Mouse (Mus musculus) cerebellum, adult 2 months (tissue): ENCODE results near the gene Clps.

Source experiments
- CTCF ChIP-seq: fragments of 200-500 bp; IDR thresholded peaks from 2 replicates; pipeline ENCODE4 v1.5.1; 2011; ENCODE audit warnings: low read depth, mild to moderate bottlenecking, control low read depth, low read length, moderate library complexity, borderline replicate concordance; ENCODE audit not compliant: insufficient read depth
- POLR2A ChIP-seq: fragments of 200-500 bp; IDR thresholded peaks from 2 replicates; pipeline ENCODE4 v1.6.1; 2011; ENCODE audit warnings: low read length, control low read depth, borderline replicate concordance; ENCODE audit not compliant: insufficient read depth

DNA sequence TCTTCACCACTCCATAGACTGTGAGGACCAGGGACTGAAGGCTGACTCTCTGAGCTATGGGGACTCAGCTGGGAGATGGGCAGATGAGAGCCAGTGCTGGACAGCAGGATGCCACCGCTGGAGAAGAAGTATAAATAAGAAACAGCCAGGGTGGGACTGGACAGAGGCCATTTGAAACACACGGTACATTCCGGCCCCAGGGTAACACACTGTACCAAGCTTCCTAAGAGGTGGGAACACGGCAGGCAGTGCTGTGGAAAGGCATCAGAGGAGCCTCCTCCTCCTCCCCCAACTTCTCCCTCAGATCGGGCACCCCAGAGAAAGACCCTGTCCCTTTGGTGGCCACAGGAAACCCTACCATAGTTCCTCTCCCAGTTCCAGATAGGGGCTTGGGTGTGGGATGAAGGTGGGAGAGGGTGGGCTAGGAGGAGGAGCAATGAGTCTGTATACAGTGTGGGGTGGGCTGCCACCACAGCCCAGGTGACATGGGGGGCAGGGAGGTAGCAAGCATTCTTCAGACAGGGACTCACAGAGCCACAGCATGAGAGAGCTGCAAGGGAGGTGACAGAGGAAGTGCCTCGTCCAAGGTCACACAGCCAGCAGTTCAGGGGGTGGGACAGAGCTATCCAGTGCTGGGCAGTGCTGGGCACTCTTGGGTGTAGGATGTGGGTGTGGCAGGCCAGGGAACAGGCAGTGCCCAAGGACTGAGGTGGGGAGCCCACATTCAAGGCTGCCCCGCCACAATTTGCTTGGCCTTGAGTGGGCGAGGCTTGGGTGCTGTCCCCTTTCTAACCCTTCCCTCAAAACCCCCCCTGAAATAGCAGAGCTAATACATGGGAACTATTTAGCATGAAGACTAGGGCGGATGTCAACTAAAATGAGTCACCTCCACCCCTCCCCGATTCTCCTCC lies 44.9 kb downstream of the Clps start:
- TF ChIP-seq CTCF (no peak), POLR2A (no peak)
